Mouse (Mus musculus): ENCODE data around the gene Gm8251.
"Not testable (repeated sequence)": the region's sequence is repeated elsewhere in the genome, so short reads cannot be mapped to it uniquely, and the experiment has no call there.

Gene Gm8251

DNA sequence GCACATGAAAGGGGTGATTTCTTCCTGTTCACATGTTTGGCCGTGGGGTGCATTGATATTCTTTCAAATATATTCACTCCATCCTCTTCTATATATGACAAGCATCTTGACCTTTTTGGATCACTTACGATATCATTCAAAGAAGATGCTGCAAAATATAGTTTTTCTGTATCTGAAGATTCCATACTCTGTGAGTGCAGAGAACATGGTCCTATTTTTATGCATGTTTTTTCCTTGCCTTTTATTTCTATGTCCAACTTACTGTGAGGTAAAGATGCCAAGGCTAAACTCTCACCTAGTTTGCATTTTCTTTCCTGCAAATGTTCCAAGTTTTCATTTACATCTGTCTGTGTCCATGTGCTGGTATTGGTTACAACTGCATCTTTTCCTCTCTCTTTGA lies at the start of gene Gm8251:
TSS of gene Gm8251 (minus strand) at position 101 of the 400 bp plus-strand sequence.
- no peak for DNase-seq (ENCODE audit: low spot score in 2 of 2)

- no peak for DNase-seq (ENCODE audit: low spot score in 2 of 2)
Measured at GRCm38 (mm10) chr1:44102939-44103338, 41.2 kb upstream of the Gm8251 start.

- peak; percentile 94 to 95 for DNase-seq (ENCODE audit: low spot score in 2 of 2)
Measured at GRCm38 (mm10) chr1:44102259-44102717, 40.6 kb upstream of the Gm8251 start, which contains the start of gene Tex30. Gene Tex30 (minus strand): TSS chr1:44102441.

- peak; percentile 10 to 15 for DNase-seq (ENCODE audit: low spot score in 2 of 2)
Measured at GRCm38 (mm10) chr1:44101448-44102225, 39.9 kb upstream of the Gm8251 start.

- DNase-seq (ENCODE audit: low spot score in 2 of 2), result peak; percentile 46 to 79
Measured at GRCm38 (mm10) chr1:44064625-44065024, 2.9 kb upstream of the Gm8251 start.

- DNase-seq (ENCODE audit: low spot score in 2 of 2), result no peak
Measured at GRCm38 (mm10) chr1:44063439-44063838, 1.7 kb upstream of the Gm8251 start.

GRCm38 (mm10) chr1:44057805-44058204 lies 3.9 kb downstream of the Gm8251 start:
- DNase-seq (ENCODE audit: low spot score in 2 of 2), result peak in 1 of 2 experiments; percentile 4

GRCm38 (mm10) chr1:44046556-44046955 lies 15.2 kb downstream of the Gm8251 start:
- no peak for DNase-seq (ENCODE audit: low spot score in 2 of 2)

DNA sequence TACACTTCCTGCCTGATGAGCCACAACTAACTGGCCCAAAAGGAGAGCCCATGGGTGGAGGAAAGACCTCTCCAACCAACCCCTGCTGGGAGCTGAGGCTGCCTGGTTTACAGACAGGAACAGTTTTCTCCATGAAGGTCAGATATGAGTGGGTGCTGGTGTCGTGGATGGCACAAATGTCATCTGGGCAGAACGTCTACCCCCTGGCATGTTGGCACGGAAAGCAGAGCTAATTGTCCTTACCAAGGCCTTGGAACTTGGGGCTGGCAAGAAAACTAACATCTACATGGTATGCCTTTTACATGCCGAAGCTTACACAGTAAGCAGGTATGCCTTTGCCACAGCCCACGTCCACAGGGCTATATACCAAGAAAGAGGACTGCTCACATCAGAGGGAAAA lies 16.0 kb downstream of the Gm8251 start:
- not testable (repeated sequence) for DNase-seq (ENCODE audit: low spot score in 2 of 2)

DNA sequence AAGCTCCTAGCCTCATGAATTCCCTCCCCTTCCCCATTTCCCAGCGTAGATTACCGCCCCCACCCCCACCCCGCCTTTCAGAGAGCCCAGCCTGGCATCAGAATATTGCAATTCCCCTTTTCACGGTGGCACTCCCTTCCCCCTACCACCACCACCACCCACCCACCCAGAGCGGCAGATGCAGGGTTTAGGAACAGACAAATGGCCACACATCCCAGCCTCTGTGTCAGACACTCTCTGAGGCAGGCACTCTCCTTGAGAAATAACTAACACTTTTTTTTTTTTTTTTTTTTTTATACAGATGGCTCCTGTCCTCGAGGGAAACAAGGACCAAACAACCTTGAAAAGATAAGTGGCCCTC lies 19.2 kb downstream of the Gm8251 start:
- no peak for DNase-seq (ENCODE audit: low spot score in 2 of 2)

DNA sequence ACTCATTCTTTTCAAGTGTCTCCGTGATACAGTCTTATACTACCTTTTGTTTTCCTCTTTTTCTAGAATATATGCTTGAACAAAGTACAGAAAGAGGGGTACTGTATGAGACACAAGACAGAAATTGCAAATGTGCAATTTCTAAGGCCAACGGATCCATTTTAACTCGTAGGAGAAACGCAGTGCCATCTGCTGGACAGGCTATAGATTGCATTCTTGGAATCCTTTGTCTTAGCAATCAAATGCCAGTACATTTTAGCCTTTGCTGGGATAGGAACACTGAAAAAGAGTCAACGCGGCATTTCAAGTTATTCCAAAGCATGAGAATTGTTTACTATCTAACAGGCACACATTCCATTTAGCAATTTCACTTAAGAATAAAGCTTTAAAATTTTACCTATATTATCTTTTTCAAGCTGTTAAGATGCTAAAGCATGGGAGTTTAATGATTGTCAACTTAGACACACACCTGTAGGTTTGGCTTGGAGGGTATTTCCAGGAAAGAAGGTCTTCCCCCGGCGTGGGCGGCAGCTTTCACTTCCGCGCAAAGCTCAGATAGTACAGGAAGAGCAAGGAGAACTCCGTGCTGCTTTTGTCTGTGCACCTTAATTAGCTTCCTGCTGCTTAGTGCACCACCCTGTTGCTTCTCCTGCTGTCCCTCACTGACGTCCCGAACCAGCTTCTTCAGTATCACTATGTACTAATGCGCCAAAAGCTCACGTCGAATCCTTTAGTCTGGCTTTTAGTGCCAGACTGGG lies 19.8 kb downstream of the Gm8251 start:
- peak; percentile 39 to 60 for DNase-seq (ENCODE audit: low spot score in 2 of 2)

DNA sequence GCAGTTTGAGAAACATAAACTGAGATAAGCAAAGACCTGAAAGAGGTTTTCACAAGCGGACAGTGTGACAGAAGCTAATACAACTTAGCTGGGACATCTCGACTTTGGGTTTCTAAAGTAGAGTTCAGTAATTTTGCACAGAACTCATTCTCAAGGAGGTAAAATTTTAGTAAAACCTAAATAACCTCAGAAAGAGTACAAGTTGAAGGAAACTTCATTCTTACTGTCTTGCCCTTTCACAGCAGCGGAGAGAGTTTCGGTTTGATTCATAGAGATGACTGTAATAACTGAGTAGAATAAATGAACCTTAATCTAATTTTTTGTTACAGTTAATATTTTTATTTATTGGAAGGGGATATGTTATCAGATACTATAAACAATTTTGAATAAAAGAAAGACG lies 28.8 kb downstream of the Gm8251 start:
- no peak for DNase-seq (ENCODE audit: low spot score in 2 of 2)

- DNase-seq (ENCODE audit: low spot score in 2 of 2), result no peak
Measured at GRCm38 (mm10) chr1:44032213-44032612, 29.5 kb downstream of the Gm8251 start.

GRCm38 (mm10) chr1:44027651-44028050 lies 34.1 kb downstream of the Gm8251 start:
- DNase-seq (ENCODE audit: low spot score in 2 of 2), result no peak

GRCm38 (mm10) chr1:44022656-44023055 lies 39.1 kb downstream of the Gm8251 start:
- DNase-seq (ENCODE audit: low spot score in 2 of 2), result no peak

DNA sequence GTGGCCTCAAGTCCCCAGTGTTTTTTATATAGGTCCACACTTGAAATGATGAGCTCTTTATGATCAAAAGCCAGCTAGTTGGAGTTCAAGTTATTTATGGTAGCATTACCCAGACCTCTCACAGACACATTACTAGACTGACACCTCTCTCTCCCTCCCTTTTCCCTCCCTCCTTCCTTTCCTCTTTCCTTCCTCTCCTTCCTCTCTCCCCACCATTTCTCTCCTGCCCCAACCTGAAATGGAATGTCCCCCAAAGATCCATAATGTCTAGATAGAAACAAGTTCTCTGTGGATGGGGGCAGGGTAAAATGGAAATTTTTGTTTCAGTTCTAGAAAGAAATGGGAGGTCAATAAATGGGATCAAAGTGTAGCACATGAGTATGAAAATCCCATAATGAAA lies 41.8 kb downstream of the Gm8251 start, which contains the start of gene Mettl21c:
TSS of gene Mettl21c (minus strand) at position 101 of the 400 bp plus-strand sequence.
- DNase-seq (ENCODE audit: low spot score in 2 of 2), result no peak

GRCm38 (mm10) chr1:44015556-44015955 lies 46.2 kb downstream of the Gm8251 start:
- DNase-seq (ENCODE audit: low spot score in 2 of 2), result no peak

Measured in frontal cortex, postnatal 36 days (tissue).